22 mouse cellular contexts compared by ENCODE assay signal in genomic region chr2:109311369-109311768, GRCm38 (mm10).
"Had no signal": no experiment of that assay in that cellular context is flagged by ENCODE, and none has a peak within 500 bp of the region (broad histone marks: within the 10 kb centered on the region; RNA-seq: fewer than 3 reads in every experiment).

No protein-coding gene starts in this region.

- H3K4me1 ChIP-seq: lung, embryonic 15.5 days; megakaryocyte, embryonic 14.5 days; midbrain, embryonic 13.5 days; neural tube, embryonic 13.5 days; neural tube, embryonic 15.5 days had no signal

- H3K4me2 ChIP-seq: liver, embryonic 15.5 days; lung, embryonic 15.5 days; midbrain, embryonic 11.5 days; midbrain, embryonic 13.5 days; neural tube, embryonic 13.5 days; neural tube, embryonic 15.5 days had no signal

- ATAC-seq: liver, postnatal 0 days; lung, postnatal 0 days; midbrain, embryonic 13.5 days; midbrain, embryonic 16.5 days had no signal

- H3K27me3 ChIP-seq: liver, embryonic 15.5 days; lung, embryonic 15.5 days; megakaryocyte, embryonic 14.5 days; midbrain, embryonic 13.5 days; neural tube, embryonic 13.5 days; neural tube, embryonic 15.5 days had no signal

- H3K9ac ChIP-seq: liver, embryonic 15.5 days; liver, postnatal 0 days; lung, embryonic 15.5 days; midbrain, embryonic 13.5 days; neural tube, embryonic 13.5 days; neural tube, embryonic 15.5 days had no signal

- H3K9me3 ChIP-seq: liver, embryonic 15.5 days; lung, embryonic 15.5 days; megakaryocyte, embryonic 14.5 days; midbrain, embryonic 13.5 days; neural tube, embryonic 13.5 days; neural tube, embryonic 15.5 days had no signal

- H3K27ac ChIP-seq: liver, embryonic 15.5 days; lung, embryonic 15.5 days; macrophage; midbrain, embryonic 13.5 days; neural tube, embryonic 13.5 days; neural tube, embryonic 15.5 days had no signal

- DNase-seq: liver, postnatal 0 days; lung, adult 2 months; lung, postnatal 14 days; lung, postnatal 36 days; retina, postnatal 1 day; right cerebral cortex, adult 18-20 months; right cerebral cortex, postnatal 14 days; spleen, adult 18-20 months; thymus, adult 18-20 months; thymus, postnatal 14 days; thymus, postnatal 36 days had no signal

- H3K36me3 ChIP-seq: neural tube, embryonic 13.5 days; neural tube, embryonic 15.5 days had no signal

- H3K4me3 ChIP-seq: liver, embryonic 15.5 days; lung, embryonic 15.5 days; megakaryocyte, embryonic 14.5 days; midbrain, embryonic 13.5 days; myocyte; neural tube, embryonic 13.5 days; neural tube, embryonic 15.5 days had no signal
